Mouse (Mus musculus): ENCODE results near the gene Vav2. TPM values are rescaled to one million over a fixed set of nuclear protein-coding genes. Genes with fewer than 3 reads are reported as not detected.
A peak's percentile ranks its signal among the peaks of the same experiment; 100 is the strongest.

Gene Vav2
- total RNA-seq, 4 experiments from 2014 or later = 2.0 to 2.2 (median 2.0) TPM

DNA sequence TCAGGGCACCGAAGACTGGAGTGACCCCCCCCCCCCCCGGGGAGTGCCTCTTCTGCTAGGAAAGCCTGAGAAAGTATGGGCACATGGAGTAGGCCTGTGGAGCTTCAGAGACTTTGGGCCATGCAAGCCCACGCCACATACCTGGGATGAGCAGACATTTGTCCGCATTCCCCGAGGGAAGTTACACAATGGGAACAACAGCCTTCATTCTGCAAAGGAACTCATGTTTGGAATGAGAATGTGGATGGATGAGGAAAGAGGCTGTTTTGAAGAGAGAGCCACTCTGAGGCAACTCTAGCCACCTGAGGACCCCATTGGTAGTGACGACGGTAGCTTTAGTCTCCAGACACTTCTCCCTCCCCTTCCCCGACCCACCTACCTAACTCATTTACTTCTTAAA is 106.0 kb downstream of the Vav2 start:
- DNase-seq (ENCODE audit: low spot score in 2 of 2) = no peak

DNA sequence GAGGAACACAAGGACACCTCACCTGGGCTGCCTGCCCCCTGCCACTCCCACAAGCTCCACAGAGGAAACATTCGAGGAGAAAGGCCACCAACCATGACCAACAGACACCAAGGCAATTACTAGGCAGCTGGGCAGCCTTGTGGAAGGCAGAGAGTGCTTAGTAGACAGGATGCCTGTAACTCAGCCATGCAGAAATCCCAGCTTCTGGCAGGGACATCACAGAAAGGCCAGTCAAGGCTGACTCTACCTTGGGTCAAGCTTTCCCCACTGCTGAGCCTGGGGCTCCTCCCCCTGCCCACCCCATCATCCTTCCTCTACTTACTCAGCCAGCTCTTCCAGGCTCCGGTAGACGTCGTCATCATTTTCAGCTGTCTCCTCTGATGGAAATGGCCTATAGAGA is 108.2 kb downstream of the Vav2 start:
- no peak for DNase-seq (ENCODE audit: low spot score in 2 of 2)

DNA sequence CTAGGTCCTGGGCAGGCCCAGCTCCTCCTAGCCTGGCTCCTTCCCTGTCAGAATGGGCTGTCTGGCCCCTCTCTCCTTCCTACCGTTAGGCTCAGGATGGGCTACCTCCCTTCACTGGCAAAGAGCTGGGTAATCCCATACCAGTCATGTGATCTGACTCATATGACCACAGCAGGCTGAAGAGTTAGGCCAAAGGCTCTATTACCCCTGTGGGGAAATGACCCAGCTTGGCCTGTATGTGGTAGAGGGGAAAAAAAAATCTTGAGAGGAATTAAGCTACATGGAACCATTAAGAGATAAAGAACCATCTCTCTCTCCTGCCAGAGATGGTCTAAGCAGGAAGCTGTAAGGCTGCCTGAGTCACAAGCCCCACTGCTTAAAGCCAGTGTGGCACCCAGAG is 108.6 kb downstream of the Vav2 start:
- no peak for DNase-seq (ENCODE audit: low spot score in 2 of 2)

DNA sequence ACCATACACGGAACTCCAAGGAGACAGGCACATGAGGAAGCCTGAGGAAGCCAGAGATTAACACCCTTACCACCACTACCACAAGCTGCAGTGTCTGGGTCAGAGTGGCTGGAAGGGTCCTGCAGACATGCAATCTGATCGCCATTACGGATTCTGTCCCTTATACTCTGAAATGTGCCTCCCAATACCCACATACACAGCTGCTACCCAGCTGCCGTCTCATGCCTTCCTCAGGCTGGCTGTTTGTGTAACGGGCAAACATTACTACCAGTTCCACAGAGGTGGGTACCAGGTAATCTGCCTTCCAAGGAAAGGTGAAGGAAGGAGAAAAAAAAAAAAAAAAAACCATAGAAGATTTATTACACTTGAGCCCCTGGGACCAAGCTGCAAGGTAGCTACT is 110.7 kb downstream of the Vav2 start:
- no peak for DNase-seq (ENCODE audit: low spot score in 2 of 2)

DNA sequence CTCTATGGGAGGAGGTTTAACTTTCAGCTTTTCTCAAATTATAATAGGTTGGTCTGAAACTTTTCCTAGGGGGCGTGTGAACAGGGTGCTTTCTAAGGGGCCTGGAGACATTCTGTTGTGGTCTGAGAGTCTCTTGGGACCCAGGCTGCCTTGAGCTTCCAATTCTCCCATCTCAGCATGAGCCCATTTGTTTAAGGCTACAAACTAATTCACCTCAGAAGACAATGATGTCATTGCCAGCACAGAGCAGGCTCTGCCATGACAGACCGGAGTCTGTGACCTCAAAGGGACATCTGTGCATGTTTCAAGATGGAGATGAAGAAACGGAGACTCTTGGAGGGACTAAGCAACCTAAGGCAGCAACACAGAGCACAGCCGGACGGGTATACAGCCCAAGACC is 112.6 kb downstream of the Vav2 start:
- DNase-seq (ENCODE audit: low spot score in 2 of 2) = no peak

DNA sequence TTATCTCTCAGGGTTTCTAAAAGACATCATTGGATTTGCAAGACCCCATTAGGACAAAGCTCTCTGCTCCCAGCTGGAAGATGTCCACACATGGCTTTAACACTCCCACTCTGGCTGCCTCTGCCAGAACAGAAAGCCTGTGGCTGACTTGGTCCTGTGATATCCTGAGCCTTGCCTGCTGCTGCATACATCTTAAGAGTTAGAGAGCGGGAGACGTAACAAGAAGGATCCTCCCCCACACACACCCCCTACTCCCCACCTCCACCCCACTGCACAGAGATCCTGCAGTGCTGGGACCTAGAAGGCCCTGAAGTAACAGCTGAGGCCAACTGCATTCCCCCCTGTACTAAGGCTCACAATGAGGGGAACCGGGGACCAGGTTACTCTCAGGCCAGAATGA is 114.3 kb downstream of the Vav2 start:
- DNase-seq (ENCODE audit: low spot score in 2 of 2) = no peak

DNA sequence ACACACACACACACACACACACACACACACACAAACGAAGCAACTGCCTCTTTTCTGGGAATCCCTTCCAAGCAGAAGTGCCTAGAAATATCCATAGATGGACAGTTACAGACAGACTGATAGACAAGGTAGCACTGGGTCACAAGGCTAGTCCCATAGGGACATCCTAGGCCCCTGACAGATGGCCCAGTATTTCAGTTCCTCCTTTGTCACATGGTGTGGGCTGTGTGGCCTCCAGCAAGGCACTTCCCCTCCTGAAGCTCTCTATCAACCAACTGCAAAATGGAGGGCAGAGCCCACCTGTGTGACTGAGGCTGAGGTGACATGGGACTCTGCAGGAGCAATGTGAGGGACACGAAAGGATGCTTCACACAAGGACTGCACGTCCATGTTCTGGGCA is 115.2 kb downstream of the Vav2 start:
- DNase-seq (ENCODE audit: low spot score in 2 of 2) = no peak

DNA sequence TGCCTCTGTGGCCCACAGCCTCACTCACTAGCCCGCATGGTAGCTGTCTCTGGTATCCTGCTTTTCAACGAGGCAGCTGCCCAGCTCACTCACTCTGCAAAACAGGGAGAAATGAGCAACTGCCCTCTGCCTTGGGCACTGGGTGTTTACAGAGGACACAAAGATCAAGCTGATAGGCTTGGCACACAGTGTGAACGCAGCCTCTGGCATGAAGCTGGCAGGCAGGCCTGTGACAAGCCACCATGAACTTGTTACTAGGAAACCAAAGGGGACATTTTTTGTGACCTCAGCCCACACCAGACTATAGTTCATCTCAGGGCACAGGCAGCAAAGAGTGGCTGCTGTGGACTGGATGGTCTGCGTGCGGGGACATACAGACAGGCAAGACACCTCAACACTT is 115.9 kb downstream of the Vav2 start:
- DNase-seq (ENCODE audit: low spot score in 2 of 2) = no peak

DNA sequence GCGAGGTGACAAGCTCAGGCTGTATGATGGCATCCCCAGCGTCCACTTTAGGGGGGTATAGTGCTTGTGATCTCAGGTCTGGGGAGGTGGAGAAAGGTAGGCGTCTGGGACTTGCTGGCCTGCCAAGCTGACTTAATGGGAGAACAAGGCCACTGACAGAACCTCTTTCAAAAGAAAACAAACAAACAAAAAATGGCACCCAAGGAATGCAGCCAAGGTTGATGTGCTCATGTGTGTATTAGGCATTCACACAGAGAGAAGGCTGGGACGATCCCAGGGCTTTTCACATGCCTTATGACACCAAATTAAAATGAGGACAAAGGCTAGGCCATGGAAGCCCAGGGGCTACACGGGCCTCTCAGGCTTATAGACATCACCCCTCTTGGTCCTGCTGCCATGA is 116.6 kb downstream of the Vav2 start:
- no peak for DNase-seq (ENCODE audit: low spot score in 2 of 2)

DNA sequence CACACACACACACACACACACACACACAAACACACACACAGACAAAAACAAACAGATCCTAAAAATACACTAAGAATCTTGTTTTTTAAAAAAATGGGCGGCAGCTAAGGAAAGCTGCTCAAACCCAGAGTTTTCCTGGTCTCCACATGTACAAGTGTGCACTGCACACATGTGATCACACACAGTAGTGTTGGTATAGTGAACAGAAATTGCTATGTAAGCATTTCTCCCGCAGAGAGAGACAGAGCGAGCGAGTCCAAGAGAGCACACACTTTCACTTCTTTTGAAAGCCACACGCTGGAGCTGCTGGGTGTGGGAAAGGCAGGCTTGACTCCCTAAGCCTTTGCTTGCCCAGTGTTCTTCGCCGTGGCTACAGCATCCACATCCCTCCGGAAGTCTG is 120.2 kb downstream of the Vav2 start:
- DNase-seq (ENCODE audit: low spot score in 2 of 2) = no peak

DNA sequence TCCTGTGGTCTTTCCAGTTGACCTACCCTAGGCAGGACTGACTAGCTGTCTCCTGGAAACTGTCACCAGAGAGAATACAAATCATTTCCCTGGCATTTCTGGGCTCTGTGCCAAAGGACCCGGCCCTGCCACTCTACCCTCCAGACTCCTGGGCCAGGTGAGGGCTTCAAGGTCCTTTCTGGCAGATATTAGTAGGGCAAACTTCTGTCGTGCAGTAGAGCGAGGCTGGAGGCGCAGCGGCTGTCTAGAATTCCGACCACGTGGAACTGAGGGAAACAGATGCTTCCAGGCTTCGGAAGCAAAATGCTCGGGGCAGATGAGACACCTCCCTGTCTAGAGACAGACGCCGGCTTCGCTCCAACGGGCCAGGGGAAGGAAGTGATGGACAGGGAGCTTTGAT is 122.1 kb downstream of the Vav2 start:
- DNase-seq (ENCODE audit: low spot score in 2 of 2) = peak in 1 of 2 experiments; percentile 11

DNA sequence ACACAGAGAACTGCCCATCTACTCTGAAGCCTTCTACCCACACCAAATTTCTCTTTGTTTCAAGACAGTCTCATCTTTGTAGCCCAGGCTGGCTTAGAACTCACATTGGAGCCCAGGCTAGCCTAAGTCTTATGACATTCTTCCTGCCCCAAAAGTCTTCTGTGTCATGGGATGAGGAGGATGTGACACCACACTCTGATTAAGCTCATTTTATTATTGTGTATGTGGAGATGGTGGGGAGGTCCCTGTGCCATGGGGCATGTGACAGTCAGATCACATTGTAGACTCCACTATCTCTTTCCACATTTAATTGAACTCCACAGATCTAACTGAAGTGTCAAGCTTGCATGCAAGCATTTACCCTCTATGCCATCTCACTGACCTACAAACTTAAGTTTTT is 122.8 kb downstream of the Vav2 start:
- DNase-seq (ENCODE audit: low spot score in 2 of 2) = no peak

DNA sequence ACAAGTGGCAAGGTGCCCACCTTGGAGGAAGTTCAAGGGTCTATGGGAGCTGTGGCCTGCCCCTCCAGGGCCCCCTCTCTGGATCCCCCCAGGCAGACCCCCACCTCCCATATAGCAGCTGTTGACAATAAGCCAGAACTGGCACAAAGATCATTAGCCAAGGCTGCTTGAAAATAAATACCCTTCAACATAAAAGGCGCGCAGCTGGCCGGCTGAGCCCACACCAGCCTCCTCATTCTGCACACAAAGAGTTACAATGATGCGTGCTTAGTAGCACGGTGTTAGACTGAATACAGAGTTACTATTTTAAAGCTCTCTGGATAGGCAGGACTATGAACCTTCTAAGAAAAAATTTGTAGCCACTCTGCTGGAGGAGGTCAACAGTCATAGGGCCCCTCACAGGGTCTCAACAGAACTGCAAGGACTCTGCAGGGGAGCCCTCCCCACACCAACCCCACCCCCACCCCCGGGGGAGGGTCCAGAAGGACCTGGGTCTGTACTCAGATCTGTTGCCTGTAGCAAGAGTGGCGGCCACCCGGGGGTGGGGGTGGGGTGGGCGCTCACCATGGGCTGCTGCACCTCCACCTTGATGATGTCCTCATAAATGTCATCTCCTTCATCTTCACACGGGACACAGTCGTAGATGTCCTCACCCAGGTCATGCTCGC is 125.3 kb downstream of the Vav2 start:
- no peak for DNase-seq (ENCODE audit: low spot score in 2 of 2)

DNA sequence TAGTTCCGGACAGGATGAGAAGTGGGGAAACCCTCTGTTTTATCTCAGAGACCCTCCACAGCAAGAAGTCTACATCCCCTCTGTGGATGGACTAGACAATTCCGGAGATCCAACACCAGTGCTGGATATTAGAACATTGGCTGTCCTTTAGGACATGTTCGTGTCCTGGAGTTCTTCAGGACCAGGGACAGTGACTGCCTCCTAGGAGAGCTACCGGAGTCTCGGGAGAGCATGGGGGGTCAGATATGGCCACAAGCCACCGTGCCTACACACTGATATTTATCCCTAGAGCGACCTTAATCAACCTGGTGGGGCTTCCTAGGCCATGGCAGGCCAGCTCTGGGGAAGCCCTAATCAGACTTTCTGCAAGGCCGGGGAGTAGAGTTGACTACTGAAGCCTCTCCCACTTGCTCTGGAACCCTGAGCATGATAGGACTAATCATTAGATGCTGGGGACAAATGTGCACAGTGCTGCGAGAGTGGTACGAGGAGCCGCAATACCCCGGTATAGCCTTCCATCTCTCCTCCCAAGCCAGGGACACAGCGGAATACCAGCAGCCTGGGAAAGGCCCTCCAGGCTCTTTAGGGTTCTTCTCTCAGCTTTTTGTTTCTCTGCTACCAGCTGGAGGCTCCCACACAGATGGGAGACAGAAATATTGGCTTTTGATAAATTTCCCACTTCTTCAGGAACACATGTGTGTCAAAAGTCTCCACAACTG is 125.9 kb downstream of the Vav2 start:
- no peak for DNase-seq (ENCODE audit: low spot score in 2 of 2)

DNA sequence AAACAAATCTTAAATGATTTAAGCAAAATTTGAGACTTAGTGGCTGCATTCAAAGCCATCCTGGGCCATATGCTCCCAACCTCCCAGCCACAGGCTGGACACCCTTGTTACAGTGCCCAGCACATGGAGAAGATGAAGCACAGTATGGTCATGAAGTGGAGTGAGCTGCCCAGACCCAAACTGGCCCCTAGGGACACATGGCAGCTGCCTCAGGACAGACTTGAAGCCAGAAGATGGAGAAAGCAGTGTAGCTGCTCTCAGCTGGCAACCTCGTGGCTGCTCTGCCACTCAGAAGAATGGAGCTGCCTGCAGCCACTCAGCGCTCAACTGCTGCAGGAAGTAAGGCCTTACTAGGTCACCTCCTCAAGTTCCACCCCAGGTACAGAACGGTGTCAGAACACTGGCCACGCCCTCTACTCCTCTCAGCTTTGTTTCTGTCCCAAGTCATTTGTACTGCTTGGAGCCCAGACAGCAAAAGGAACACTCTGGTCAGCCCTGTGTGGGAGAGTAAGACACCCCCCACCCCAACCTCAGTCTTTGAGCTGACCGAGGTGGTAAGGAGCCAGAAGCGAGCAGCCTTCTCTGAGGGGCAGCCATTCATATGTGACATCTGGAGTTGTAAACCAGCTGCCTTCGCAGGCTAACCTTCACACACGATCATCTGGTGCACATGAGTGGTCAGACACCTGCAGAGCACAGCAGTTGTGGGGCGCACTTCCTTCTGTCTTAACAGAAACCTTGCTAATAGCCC is 130.0 kb downstream of the Vav2 start:
- no peak for DNase-seq (ENCODE audit: low spot score in 2 of 2)

DNA sequence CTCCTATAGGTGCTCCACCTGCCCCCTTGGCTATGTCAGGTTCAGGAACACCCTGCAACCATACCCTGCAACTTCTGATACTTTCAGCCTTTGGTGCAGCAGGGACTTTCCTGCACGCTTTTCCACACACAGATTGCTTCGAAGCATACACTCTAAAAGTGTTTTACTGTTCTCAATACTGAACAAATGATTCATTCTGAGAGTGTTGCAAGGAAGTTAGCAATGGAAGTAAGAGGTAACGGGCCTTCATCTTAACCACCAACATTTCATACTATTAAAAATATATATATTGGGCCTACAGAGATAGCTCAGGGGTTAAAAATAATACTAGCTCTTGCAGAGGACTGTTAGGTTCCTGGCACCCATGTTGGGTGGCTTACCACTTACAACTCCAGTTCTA is 132.1 kb downstream of the Vav2 start:
- DNase-seq (ENCODE audit: low spot score in 2 of 2) = no peak

DNA sequence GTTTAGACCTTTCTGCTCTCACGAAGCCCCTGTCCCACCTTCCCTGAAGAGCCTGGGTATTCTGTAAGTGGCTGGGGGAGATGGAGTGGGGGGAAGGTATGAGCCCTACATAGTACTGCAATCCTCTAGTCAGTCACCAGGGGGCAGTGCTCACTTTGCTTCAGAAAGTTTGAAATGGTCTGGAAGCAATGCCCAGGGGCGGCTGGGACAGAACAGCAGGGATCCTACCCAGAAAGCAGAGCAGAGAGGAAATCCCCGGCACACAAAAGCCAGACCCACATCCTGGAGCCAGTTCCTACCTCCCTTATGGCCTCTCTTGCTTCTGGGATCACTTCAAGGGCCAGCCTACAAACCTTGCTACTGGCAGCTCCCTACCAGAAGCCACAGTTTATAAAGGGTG is 137.8 kb downstream of the Vav2 start:
- peak; percentile 67 to 75 for DNase-seq (ENCODE audit: low spot score in 2 of 2)

DNA sequence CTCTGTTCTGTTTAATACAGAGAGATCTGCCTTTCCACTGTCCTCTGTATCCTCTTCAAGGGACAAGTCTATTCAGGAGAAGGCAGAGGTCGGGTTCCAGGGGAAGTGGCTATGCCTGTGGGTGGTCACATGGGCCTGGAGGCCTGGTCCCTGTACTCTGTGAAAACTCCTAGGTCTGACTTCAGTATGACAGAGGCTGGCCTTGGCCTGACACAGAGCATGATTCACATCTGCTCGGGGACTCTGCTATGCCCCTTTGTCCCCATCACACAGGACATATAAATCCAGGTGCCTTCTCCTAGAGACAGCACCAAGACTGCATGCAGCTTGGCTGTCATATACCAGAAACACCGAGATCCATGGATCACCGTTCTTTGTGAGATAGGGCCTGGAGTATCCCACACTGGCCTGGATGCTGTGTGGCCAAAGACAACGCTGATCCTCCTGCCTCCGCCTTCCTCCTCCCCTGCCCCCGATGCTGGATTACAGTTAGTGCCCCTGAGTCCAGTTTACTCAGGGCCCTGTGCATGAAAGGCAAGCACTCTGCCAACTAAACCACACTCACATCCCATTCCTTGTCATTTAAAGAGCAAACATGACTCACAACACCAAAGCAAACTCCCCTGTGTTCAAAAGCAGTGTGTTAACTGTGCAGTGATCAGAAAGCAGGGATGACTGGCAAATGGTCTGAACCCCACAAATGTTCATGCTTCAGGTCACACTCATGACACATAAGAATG is 139.7 kb downstream of the Vav2 start:
- DNase-seq (ENCODE audit: low spot score in 2 of 2) = no peak

DNA sequence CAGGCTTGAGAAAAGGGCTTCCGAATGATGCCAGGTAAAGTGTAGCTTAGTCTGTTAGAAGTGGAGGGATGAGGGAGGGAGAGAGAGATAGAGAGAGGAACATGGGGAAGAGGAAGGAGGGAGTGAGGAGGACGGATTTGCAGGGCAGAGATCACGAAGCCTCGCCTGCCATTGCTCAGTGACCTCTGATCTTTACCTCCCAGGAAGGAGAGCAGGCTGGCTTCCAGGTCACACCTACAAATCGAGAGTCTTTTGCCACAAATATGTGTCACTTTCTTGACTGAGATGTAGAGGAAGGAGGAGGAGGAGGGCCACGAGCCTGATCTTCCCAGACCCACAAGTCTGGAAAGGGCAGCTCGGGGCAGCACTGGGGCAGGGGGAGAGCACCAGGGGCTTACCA is 142.4 kb downstream of the Vav2 start:
- DNase-seq (ENCODE audit: low spot score in 2 of 2) = no peak

DNA sequence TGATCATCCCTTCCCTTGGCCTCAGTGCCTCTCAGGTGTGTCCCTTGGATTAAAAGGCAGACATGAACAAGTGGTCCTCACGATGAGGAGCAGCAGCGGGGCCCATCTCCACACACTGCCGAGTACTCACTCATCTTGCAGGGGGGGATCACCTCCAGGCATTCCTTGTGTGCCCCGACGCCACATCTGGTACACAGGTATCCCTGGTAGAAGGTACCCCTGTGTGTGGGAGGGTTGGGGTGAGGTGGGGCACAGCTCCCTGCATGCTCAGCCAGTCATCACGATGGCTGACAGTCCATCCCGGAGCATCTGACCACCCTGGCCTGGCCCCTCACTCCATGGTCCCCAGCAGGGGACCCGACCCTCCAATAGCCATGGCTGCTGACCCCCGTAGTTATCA is 145.1 kb downstream of the Vav2 start:
- no peak for DNase-seq (ENCODE audit: low spot score in 2 of 2)

DNA sequence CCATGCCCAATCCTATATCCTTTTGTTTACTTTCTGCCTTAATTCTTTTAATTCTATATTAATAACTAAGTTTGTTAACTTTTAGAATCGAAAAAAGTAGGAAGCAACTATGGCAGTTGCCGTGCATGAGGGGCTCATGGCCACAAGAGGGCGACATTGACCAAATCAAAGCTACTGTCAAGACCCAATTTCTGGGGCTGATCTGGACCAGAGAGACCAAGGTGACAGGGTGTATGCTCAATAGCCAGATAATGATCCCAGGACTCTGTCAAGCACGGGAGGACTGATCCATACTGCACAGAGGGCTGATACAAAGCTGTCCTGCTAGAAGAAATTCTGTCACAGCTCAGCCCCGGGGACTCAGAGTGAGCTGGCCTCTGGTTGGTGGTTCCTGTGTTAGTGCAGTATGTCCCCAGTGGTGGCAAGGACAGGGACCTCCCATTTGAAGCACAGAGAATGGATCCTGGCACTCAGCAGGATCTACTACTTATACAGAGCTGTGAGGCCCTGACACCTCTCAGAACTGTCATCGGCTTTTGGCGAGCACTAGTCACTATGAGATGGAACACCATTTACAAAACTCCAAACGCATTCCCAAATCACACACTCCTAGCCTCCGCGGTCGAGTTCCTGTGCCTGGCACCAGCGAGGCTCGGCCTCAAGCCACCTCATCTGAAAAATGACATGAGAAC is 145.8 kb downstream of the Vav2 start:
- DNase-seq (ENCODE audit: low spot score in 2 of 2) = peak; percentile 25 to 26
